Mouse (Mus musculus) forelimb bud, embryonic 11.5 days (tissue): ENCODE data around the gene Pih1d1.

ENCODE experiments used
- DNase-seq: peaks from one replicate; pipeline ENCODE4 v3.0.0-alpha.2; 2012; ENCODE audit warnings: low read depth, low spot score

Gene Pih1d1

DNA sequence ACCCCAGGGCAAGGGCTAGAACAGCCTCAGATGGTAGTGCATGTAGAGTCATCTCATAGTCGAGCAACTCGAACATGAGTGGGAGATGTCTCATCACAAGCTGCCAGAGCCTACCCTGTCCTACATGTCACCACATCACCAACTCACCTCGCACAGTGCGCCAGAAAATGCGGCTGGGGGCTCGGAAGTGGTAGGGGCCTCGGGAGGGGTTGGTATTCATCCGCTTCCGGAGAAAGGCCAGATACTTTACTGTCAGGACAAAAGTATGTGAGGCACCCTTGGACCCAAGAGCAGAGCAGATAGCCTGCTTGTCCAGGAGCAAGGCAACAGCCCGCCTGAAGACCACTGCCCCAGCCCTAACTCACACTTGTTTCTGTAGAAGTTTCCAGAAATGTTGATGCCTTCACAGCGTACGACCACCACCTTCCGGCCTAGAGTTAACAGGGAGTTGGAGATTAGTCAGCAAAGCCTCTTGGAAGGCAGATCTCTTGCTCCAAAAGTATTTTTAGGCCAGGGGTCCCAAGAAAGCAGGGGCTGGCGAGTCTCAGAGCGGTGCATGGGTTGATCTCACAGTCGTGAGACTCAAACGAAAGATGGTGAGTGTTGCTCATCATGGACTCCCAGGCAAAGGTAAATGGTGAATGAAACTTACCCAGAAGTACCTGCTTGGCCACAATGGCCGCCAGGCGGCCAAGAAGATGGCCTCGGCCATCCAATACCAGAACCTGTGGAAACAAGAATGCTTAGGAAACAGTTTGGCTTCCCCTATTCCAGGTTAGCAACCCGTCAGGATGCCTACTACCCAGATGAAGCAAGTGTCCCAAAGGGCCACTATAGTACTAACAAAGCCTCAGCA, 27.0 kb upstream of the Pih1d1 start:
- no peak for DNase-seq

DNA sequence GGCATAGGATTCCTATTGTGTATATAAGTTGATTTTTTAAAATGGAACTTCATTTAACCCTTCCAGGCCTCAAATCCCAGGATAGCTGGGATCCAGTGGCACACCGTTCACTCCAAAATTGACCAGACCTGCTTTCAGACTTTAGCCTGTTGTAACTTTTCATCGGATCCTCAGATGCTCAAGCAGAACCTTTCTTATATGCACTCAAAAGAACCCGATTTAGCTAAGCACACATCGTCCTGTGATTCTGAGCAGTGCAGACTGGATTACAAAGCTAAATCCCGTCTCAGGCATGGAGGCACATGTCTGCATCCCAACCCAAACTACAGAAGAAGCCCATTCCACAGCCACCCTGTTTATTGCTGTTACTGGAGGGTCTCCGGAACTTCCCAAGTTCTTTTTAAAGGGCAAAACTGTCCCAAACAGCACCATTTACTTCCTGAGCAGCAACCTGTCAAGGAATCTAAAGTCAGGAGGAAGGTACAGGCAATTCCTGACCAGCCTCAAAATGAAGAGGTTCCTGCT, 26.3 kb upstream of the Pih1d1 start:
- DNase-seq = no peak

DNA sequence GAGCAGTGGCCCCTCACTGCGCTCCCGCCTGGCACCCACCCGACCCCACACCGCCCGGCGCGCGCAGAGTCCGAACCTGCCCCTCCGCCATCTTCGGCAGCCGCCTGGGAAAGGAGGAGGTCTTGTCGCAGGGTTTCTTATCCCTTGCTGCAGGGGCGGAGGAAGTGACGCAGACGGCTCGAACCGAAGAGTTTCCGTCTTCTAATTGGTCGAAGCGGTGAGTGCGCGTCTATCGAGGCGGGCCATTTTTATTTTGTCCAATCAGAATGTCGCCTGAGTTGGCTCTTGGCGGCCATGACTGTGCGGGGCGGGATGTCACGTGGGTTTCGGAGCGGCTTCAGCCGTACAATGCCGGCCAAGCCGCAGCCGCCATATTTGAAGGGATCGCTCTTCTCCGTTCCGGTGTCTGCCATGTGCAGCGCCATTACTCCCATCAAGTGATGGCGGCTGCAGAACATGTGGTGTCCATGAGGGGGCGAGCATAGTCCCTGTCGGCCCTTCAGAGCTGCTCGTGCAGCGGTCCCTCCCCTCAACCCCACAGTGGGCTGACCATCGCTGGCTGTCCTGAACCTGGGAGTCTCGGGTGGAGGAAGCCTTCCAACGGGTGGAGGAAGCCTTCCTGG, 25.4 kb upstream of the Pih1d1 start, which contains the start of gene Rpl13a:
TSS of gene Rpl13a (minus strand) at position 138 of the 623 bp plus-strand sequence.
- peak; percentile 100 for DNase-seq

DNA sequence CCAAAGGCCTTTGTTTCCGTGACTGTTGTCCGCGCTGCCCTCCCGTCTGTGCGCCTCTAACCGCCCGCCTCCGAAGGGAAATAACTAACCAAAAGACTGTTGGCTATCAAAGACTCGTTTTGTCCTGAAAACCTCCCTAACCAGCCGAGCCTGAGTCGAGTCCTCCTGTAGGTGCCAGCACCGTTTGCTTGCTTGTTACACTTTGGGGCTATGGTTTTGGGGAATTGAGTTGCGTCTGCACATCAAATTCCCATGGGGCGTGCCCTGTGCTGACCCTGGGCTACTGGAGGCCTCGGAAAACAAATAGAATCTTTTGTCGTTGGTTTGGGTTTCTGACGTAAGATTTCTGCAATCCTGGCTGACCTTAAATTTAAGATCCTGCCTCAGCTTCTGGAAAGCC, 24.8 kb upstream of the Pih1d1 start:
- peak; percentile 68 for DNase-seq

DNA sequence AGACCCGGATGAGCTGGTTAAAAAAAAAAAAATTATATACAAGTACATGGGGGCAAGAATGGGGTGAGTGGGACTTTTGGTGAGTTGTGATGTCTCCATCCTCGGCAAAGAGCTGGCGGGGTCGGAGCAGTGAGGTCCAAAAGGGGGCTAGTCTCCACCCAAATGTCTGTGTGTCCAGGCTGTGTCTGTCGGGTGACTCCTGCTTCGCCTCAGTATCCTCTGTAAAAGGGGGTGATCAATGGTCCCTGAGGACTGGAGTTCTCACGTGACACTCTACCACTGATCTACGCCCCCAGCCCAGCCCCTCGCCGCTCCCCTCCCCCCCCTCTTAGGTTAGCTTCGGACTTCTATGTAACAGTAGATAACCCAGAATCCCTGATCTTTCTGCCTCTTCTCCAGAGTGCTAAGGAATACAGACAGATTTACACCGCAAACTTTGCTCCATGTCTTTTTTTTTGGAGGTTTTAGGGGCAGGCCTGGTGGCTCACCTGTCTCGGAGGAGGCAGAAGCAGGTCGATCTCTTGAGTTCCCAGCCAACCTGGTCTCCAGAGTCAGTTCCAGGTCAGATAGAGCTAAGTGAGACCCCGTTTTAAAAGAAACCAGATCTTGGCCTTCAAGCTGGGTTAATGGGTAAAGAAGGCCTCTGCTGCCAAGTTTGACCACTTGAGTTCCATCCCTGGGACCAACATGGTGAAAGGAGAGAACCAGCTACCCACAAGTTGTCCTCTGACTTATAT, 24.2 kb upstream of the Pih1d1 start:
- DNase-seq = no peak

DNA sequence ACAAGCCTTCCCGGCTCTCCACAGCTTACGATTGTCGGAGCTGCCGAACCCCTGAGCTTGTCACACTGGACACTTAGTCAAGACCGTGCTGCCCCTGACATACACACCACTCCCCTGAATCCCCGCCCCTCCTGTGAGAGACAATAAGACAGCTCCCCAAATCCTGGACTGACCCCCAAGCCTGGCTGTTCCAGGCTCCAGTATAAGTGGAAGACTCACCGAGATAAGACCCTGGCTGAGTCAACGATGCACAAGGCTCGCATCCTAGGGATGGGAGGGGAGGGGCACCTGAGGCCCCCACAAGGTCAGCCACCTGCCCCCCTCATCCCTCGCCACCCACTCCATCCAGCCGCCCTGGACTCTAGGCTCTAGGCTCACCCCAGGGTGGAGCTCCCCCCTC, 22.3 kb upstream of the Pih1d1 start:
- DNase-seq = no peak

DNA sequence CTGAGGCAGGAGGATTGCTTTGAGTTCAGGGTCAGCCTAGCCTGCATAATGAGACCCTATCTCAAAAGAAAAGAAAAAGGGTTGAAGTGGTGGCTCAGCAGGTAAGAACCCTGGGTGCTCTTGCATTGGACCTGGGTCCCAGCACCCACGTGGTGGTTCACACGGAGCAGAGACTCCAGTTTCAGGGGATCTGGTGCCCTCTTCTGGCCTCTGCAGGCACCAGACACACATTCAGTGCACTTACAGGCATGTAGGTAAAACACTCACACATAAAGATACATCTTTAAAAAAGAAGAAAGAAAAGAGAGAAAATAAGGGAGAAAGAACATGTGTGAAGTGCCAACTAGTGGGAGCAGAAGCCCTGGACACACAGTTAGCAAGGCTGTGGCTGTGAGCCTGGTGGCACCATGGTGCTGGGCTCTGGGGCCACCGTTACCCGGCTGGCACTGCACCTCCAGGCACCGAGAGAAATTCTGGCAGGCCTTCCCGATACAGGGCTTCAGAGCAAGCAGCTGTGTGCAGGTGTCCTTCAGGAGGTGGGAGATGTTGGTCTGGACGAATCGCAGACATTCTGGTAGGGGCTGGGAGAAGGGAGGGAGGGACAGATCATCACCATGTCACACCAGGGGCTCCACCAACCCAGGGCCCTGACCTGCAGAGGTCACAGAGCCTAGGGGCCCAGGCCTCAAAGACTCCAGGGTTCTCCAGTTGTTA, 20.5 kb upstream of the Pih1d1 start:
- no peak for DNase-seq

DNA sequence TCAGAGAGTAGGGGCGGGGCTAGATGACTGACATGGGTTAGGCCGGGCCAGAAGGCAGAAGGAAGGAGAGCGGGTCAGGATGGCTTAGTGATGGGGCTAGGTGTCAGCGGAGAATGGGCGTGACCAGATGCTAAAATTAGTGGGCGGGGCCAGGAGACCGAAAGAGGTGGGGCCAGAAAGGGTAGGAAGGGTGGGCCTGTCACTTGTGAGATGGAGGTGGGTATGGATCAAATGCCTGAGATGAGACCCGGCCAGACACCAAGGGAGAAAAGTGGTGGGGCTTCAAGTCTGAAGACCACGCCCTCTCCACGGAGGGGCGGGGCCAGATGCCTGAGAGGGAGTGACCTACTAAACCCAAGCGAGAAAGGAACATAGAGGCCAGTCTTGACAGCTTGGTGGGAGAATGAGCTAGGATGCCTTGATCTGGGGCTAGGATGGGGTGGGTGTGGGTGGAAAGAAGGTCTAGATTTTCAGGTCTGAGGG, 19.5 kb upstream of the Pih1d1 start:
- no peak for DNase-seq

DNA sequence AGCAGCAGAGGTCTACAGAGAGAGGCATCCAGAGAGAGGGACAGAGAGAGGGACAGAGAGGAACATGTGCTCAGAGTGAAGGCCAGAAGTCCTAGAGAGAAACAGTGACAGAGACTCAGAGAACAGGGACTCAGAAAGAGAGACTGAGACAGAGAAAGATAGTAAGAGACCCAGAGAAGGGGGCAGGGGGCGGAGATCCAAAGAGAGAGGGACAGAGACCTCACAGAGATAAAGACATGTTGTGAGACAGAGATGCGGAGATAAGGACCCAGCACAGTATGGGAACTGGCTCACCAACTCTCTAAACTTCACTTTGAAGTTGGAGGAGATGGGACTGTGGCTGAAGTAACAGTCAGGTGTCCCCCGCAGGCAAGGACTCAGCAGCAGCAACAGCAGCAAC, 18.7 kb upstream of the Pih1d1 start:
- DNase-seq = no peak

DNA sequence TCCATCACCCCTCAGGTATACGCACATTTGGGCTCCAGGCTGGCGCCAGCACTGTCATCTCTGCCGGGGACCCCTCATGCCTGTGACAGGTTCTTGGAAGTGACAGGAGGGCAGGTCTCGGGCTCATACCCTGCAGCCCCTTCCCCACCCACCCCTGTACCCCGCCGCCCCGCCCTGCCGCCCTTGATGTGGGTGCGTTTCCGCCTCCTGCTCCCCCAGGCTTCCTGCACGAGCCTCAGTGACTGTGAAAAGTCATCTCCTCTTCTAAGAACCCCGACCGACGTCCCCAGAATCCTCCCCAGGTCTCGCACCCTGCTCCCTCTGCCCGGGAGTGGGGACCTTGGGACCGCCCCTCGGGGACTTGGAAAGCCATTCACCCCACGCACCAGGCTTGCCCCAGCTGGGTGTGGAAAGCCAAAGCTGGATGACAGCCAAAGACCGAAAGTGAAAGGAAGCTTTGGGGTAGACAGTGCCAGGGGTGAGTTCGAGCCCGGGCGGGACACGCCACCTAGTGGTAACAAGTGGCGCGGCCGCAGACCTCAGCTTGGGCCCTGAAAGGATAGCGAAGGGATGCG, 18.0 kb upstream of the Pih1d1 start, which contains the start of the genes Gm45713 and Flt3l:
TSS of gene Gm45713 (minus strand) at position 239 of the 575 bp plus-strand sequence.
TSS of gene Flt3l (minus strand) at position 440 of the 575 bp plus-strand sequence.
- DNase-seq = peak; percentile 72

DNA sequence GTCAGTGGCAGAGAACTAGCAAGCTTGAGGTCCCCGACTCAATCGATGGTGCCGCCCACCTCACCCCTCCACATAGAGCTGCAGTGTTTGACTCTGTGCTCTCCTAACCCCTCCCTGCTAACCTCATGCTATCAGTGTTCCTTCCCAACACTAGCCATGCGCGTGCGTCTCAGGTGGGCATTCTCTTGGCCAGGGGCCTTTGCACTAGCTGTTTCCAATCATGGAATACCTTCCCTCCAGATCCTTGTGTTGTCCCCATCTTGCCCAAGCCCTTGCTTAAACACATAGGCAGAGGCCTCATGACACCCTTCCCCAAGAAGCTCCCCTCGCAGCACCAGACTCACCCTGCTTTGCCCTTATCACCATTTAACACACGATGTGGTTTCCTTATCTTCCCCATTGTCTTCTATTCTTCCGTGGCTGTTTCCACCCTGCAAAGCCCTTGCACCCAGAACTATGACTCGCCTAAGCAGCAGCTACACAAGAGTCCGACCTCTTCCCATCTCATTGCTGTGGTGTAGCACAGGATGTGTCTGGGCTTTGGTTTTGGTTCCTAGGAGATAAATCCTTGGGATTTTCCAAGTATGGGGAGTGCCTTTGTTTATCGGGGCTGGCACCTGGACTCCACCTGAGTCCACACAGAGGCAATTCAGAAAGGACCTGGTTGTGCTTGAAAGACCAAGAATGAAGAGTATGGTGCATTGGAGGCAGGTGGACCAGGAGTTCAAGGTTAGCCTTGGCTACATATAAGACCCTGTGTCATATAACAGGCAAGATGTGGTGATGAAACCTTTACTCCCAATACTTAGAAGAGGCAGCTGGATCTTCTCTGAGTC, 16.7 kb upstream of the Pih1d1 start:
- no peak for DNase-seq

DNA sequence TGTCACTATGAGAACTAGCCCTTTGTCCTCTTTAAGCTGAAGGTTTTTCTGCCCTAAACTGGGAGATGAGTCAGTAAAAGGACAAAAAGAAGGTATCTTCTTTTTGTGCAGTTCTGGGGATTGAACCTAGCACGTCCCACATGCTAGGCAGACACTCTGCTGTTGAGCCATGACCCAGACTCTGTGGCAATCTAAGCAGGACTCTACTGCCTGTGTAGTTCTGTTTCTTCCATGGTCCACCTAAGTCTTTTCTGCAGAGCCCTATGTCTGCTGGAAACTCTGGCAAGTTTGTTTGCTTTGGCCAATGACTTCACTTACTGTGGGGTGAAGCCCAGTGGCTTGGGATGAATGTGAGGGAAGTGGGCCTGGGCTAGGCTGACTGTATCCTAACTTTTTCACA, 15.7 kb upstream of the Pih1d1 start:
- DNase-seq = no peak

DNA sequence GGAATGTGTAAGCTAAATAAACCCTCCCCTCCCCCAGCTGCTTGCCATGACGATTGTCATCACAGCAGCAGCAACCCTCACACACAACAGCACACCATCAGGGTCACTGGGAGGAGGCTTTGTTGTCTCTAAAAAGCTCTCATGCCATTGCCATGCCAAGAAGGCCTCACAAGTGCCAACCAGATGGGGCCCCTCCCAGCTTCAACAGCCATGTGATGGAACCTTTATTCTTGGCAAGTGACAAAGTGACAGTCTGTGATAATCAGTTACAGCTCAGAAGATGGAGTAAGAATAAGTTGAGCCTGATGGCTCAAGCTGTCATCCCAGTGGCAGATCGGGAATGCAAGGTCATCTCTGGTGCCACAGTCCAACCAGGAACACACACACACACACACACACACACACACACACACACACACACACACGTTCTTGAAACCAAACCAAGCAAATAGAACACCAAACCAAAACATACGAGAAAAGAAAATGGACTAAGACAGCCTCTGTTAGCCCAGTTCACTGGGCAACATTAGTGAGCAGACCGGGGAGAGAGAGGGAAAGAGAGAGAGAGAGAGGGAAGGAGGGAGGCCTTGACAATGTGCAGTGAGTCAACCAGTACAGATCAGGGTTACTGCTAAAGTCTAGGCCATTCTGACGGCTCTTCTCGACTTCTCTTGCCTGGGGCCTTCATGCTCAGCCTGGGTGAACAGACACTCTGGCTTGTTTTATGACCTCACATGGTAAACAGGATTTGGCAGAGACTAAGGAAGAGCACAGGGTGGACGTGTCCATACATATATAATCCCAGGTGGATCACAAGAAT, 14.0 kb upstream of the Pih1d1 start:
- DNase-seq = no peak

DNA sequence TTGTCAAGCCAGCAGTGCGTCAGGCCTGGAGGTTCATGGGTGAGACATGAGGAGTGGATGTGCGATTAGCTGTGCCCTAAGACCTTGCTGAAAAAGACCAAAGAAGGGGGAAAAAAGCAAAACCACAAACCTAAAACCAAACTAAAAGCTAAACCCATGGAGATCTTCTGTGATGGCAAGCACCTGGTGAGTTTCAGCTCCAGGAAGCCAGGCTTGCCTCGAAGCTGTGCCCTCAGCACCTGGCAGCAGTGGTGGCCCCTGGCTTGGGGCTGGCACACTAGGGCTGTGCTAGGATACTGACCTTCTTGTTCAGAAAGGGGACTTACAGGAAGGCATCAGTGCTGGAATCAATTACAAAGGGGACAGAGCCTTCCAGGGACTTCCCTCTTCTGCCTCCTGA, 12.8 kb upstream of the Pih1d1 start:
- DNase-seq = no peak

DNA sequence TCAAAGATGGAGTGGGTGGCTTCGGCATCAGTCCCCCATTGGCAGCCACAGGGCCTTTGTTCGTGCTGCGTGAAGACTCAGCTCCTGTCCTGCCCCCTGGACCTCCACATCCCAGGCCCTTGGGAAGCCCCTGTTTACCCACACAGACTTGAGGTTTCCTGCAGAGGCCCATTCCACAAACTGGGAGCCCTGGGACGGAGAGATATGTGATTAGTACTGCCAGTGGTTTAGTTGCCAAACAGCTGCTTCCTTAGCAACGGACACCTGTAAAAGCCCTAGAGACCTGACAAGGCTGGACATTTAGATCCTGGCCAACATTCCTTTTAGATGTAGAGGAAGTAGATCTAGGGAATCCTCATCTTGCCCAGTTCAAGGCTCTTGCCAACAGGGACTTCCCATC, 12.2 kb upstream of the Pih1d1 start:
- no peak for DNase-seq

DNA sequence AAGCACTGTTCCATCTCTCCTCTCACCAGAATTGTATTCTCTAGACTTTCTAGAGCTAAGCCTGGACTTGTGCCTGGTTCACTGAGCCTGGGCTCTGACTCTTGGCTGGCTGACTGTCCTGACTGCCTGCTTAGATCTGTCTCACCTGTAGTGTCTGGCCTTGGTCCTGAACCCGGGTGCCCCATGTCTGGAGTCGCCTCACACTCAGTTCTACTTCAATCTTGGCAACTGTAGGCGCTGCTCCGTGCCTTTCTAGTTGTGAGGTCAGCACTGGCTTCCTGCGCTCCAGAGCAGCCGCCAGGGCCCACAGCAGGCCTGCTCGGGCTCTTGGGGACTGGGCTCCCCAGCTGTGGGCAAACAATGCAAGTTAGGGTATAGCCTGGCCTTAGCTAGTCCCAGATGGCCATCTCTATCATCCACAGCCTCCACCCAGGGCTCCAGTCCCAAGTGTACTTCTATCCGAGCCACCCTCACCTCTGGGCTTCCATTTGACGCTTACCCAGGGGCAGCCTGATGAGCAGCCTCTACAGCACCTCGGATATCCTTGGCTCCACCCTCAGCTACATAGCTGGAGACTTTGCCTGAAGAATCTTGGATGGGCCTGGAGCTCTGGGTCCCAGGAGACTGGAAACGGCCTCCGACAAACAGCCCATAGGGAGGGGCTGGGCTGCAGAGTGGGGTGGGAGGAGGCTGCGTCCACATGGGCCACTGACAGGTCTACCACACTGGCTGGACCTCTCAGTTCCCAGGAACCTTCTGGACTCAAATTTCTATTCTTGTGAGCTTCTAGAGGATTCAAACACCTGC, 9.5 kb upstream of the Pih1d1 start:
- DNase-seq = no peak

DNA sequence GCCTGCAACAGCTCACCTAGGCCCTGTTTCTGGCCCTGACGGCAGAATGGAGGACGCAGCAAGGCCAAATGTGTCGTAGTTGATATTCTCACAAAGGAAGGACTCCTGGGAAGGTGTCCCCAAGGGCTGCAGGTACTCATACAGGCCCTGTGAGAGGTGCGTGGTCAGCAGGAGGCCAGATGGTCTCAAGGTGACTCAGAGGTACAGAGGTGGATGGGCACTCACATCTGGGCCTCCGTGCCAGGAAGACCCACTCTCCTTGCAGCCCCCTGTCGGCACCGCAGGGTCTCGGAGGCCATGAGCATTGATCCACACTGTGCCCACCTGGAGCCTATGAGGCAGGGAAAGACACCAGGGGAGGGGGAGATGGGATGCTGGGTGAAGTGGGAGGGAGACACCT, 8.6 kb upstream of the Pih1d1 start:
- no peak for DNase-seq

DNA sequence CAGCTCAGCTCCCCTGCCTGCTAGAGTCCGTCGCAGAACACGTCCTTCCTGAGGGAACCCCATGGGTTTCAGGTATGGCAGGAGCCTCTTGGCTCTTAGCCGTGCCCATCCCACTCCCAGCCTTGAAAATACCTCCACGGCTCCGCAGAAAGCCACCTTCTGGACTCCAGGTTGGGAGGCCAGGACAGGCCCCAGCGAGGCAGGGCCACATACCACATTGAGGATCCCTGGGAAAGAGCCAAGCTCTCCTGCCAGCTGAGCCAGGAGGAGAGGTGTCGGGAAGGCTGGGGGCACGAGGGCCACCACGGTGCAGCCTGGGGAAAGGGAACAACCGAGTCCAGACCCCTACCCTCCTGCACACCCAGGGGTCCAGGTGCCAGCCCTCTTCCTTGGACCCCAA, 6.8 kb upstream of the Pih1d1 start:
- no peak for DNase-seq
